Mouse (Mus musculus) liver, adult (tissue): ENCODE results near the gene Ier2.

ENCODE experiments used
- GATA4 ChIP-seq: IDR thresholded peaks from 2 replicates; pipeline ENCODE4 v1.6.1; 2014; ENCODE audit warnings: mild to moderate bottlenecking, low read length; ENCODE audit not compliant: insufficient replicate concordance

The Ier2 gene

DNA sequence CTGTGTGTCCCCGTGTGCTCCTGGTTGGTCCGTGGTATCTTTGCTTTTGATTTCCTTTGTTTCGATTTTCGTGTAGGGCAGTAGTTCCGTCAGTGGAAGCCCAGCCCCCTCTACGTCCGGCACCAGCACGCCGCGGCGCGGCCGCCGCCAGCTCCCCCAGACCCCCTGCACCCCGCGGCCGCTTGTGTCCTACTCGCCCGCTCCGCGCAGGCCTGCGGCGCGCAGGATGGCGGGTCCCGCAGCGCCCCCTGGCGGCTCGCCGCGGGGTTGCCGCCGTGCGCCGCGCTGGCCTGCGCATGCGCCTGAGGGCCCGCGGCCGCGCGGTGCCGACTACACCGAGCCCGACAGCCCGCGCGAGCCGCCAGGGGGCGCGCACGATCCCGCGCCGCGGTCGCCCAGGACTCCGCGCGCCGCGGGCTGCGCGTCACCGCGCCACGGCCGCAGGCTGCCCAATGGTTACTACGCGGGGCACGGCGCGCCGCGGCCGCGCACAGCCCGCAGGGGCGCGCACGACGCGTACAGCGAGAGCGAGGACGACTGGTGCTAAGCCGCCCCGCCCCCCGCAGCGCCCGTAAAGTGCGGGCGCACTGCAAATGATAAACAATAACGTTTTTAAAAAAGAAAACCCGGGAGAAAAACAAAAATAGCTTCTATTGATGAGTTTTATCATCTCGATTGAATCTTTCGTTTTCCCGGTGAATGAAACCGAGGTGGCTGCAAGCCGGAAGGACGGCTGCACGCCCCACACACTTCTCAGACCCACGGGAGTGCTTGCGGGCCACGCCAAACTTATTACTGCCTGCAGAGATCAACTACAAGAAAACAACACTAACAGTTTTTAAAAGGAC, 23.3 kb downstream of the Ier2 start:
- peak; percentile 30; the same call in 1 of the 2 replicates for TF ChIP-seq GATA4

DNA sequence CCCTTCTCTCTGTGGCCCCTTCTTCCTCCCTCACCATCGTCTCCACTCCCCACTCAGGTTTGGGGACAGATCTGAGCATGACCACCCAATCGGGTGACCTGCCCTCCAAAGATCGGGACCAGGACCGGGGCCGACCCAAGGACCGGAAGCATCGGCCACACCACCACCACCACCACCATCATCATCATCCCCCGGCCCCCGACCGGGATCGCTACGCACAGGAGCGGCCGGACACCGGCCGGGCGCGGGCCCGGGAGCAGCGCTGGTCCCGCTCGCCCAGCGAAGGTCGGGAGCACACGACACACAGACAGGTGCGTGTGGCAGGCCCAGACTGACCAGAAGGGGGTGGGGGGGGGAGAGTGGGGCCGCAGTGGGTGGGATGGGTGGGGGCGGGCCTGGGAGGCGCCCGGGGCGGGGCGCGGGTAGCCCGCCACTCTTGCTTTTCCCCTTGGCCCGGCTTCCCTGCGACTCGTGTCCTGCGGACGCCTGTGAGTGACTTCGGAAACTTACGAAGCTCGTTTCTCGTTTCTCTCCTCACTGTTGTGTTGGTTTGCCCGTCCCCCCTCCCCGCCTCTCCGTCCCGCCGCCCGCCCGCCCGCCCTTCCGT, 24.0 kb downstream of the Ier2 start:
- TF ChIP-seq GATA4: no peak

GRCm38 (mm10) chr8:84637946-84638554, 24.6 kb downstream of the Ier2 start:
- no peak for TF ChIP-seq GATA4

GRCm38 (mm10) chr8:84636051-84636691, 26.5 kb downstream of the Ier2 start:
- no peak for TF ChIP-seq GATA4

GRCm38 (mm10) chr8:84635397-84636050, 27.1 kb downstream of the Ier2 start:
- no peak for TF ChIP-seq GATA4

DNA sequence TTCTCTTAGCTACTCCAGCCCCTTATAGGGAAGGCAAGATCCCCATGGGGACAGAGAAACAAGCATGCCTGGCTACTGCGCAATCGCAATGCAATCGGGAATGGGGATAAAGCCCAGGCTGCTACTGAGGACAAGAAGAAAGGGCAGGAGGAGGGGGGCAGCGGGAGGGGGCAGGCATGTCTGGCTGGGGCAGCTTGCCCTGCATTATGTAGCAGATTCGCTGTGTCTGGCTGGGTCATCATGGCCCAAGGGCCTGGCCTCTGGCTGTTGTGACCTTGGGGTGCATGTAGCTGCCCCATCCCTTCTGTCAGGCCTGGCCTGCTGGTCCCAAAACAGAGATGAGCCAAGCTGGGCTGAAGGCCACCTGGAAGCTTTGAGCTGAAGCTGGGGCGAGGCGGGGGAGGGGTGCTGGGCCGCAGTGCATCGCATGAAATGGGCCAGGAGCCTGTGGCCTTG, 27.8 kb downstream of the Ier2 start:
- no peak for TF ChIP-seq GATA4

DNA sequence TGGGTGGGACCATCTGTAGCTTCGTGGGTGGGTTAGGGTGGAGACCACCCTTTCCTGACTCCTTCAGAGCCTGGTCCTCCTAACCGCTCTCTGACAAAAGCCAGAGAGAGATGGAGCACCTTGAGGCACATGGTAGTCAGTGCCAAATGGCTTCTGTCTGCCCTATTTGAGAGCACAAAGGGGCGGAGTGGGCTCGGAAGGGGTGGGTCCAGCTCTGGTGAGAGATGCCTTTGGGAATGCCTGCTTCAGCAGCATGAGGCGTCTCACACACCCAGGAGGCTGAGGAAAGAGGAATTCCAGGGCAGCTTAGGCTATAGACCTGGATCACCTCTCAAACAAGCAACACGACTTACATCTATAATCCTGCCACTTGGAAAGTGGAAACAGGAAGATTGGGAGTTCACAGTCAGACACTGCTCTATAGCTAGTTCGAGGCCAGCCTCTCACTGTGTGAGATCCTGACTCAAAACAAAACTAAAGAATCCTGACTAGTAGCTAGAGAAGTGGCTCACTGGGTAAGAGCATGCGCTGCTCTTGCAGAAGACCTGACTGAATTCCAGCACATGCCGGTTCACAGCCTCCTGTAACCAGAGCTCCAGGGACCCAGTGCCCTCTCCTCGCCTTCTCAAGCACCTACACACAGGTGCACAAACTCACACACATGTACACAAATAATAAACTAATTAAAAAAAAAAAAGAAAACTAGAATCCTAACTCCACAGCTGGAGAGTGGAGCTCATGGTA, 28.6 kb downstream of the Ier2 start:
- TF ChIP-seq GATA4: no peak

DNA sequence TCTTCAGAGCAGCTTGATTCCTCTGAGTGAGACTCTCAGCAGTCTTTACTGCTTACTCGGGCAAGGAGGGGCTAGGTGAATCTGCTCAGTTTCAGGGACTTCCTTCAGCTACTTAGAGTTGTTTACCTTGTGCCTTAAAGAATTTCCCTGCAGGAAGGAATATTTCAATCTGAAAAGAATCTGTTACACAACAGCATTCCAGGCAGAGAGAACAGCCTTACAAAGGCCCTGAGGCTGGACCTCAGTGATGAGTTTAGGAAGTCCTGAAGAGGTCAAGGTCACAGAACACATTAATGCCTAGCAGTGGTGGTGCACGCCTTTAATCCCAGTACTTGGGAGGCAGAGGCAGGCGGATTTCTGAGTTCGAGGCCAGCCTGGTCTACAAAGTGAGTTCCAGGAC, 30.8 kb downstream of the Ier2 start:
- no peak for TF ChIP-seq GATA4

DNA sequence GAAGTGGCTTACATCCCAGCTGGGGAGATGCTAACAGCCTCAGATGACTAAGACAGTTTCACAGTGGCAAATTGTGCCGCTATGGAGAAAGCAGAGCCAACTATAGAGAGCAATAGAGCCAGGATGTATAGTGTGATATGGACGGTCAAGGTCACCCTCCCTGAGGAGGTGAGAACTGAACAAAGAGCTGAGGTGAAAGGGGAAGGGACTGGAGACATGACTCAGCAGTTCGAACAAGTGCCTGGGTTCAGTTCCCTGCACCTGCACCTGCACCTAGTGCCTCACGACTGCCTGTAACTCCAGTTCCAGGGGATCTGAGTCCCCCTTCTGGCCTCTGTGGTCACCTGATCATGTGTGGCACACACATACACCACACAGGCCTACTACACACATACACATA, 32.5 kb downstream of the Ier2 start:
- TF ChIP-seq GATA4: no peak

DNA sequence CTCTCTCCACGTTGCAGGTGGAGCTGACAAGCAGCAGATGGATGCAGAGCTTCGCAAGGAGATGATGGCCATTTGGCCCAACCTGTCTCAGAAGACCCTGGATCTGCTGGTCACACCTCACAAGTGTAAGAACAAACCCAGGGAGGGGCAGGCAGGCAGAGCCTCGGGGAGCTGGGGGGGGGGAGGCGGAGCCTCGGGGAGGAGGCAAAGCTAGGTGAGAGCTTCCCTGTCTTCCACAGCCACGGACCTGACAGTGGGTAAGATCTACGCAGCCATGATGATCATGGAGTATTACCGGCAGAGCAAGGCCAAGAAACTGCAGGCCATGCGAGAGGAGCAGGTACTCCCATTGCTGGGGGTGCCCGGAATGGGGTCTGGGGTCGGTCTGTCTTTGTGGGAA, 33.1 kb downstream of the Ier2 start:
- TF ChIP-seq GATA4: no peak

DNA sequence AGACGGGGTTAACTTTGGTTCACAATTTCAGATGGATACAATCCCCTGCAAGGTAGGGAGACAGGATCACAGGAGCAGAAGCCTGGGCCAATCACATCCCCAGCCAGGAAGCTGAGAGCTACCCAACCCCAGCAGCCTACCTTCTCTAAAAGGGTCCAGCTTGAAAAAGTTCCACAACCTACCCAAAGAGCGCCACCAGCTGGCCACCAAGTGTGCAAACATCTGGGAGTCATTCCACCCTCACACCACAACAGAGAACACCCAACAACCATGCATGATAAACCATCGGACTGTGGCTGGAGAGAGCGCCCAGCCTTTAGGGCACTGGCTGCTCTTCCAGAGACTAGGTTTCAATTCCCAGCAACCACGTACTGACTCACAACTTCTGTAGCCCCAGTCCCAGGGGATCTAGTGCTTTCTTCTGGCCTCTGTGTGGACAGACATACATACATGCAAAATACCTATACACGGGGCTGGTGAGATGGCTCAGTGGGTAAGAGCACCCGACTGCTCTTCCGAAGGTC, 41.5 kb downstream of the Ier2 start:
- no peak for TF ChIP-seq GATA4

DNA sequence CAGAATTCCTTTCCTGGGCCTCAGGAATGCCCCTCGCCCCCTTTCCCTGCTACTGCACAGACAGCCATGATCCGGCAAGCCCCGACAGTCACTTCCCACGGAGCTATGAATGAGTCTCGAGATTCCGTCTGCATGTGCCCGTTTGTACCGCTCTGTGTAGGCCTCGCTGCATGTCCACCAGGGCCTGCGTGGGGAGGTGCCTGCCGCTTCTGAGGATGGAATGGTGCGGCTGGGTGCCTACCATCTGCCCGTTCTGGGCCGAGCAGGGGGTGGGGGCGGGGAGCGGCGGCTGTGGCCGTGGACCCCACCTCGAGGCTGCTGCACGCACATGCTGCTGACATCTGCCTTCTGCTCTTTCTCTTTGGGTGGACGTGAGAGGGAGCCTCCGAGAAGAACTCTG, 45.6 kb downstream of the Ier2 start:
- TF ChIP-seq GATA4: no peak

DNA sequence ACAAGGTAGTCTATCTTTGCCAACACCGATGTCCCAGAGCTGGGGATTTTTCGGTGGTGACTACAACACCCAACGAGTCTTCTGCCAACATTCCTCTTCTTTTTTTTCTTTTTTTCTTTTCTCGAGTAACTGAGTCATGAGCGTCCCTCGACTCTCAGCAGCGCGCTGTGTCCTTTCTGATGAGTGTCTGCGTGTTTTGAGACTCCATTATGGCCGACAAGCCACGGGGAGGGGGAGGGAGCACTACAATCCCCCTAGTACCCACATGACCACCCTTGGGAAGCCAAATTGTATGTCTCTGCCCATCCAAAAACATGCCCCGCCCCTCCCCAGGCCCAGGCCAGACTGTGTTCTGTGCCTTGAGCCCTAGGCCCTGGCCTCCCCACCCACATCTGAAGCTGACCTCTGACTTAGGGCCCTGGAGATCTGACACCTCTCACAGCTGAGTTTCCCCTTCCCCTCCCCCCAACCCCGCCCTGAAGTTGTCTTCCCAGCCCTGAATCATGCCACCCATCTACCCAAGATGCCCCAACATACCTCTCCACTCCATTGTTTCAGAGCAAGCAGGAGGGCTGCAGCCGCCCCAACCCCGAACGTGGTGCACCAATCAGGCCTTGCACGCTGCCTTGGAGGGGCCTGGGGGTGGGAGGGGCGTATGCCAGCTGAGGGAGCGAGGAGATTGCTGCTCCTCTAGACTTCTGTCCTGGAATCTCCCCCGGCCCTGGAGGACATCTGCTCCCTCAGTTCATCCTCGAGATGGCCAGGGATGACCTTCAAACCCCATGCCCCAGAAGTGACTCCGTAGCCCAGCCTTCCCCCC, 46.8 kb downstream of the Ier2 start:
- no peak for TF ChIP-seq GATA4

- no peak for TF ChIP-seq GATA4
Measured at GRCm38 (mm10) chr8:84614512-84615223, 48.0 kb downstream of the Ier2 start.
